Mouse (Mus musculus) testis, adult 2 months (tissue): Measurements from ENCODE around the gene Sstr5.

Experiments used
- CTCF ChIP-seq: fragments of 200-500 bp; IDR thresholded peaks from 2 replicates; pipeline ENCODE4 v1.5.1; 2012; ENCODE audit warnings: low read depth, mild to moderate bottlenecking, inconsistent platforms, low read length, moderate library complexity; ENCODE audit not compliant: control insufficient read depth, insufficient read depth, insufficient replicate concordance
- POLR2A ChIP-seq: fragments of 200-500 bp; IDR thresholded peaks from 2 replicates; pipeline ENCODE4 v1.6.1; 2012; ENCODE audit warnings: low read depth, mild to moderate bottlenecking, inconsistent platforms, low read length, moderate library complexity; ENCODE audit not compliant: control insufficient read depth

- no peak for TF ChIP-seq CTCF
- no peak for TF ChIP-seq POLR2A
Measured at GRCm38 (mm10) chr17:25454272-25454671, 42.8 kb downstream of the Sstr5 start, which contains the start of gene Tekt4.
